Mouse (Mus musculus) forebrain, embryonic 16.5 days (tissue): ENCODE measurements around the gene Pnpla1. TPM values are rescaled to one million over a fixed set of nuclear protein-coding genes. Genes with fewer than 3 reads are reported as not detected.
"Not testable (repeated sequence)": the region's sequence is repeated elsewhere in the genome, so short reads cannot be mapped to it uniquely, and the experiment has no call there.

ENCODE experiments used
- ATAC-seq: fragments of 200-750 bp; cut with Nextera tagmentation; 2 replicates; pipeline ENCODE4 v1.8.0; 2017; ENCODE audit warnings: mild to moderate bottlenecking, moderate library complexity
- H3K27ac ChIP-seq: fragments of 300-500 bp; sonication (generic); 2 replicates; pipeline ENCODE4 v1.5.1; 2014; ENCODE audit warnings: low read length, control low read depth
- H3K27me3 ChIP-seq: fragments of 300-500 bp; sonication (generic); replicated peaks from 2 replicates; pipeline ENCODE4 v1.6.1; 2014; ENCODE audit warnings: low read length; ENCODE audit not compliant: control insufficient read depth, insufficient read depth
- H3K36me3 ChIP-seq: fragments of 300-500 bp; sonication (generic); 2 replicates; pipeline ENCODE4 v1.6.1; 2014; ENCODE audit not compliant: control insufficient read depth, insufficient read depth
- H3K4me1 ChIP-seq: fragments of 300-500 bp; sonication (generic); replicated peaks from 2 replicates; pipeline ENCODE4 v1.6.1; 2014; ENCODE audit warnings: low read length; ENCODE audit not compliant: control insufficient read depth, insufficient read depth
- H3K4me2 ChIP-seq: fragments of 300-500 bp; sonication (generic); 2 replicates; pipeline ENCODE4 v1.6.1; 2014; ENCODE audit warnings: mild to moderate bottlenecking, low read length, control low read depth
- H3K4me3 ChIP-seq: fragments of 300-500 bp; sonication (generic); replicated peaks from 2 replicates; pipeline ENCODE4 v1.5.1; 2014; ENCODE audit warnings: mild to moderate bottlenecking, low read length, control low read depth
- H3K9ac ChIP-seq: fragments of 300-500 bp; sonication (generic); replicated peaks from 2 replicates; pipeline ENCODE4 v1.6.1; 2014; ENCODE audit warnings: low read depth, low read length, control low read depth
- H3K9me3 ChIP-seq: fragments of 300-500 bp; sonication (generic); 2 replicates; pipeline ENCODE4 v1.6.1; 2016; ENCODE audit warnings: low read length; ENCODE audit not compliant: control insufficient read depth
- WGBS: fragments of 180-500 bp; shearing (Covaris S2); extraction: QIAGEN DNeasy Blood & Tissue Kit; methylation state at CpG from one replicate; pipeline ENCODE4 v1.1.7; 2014; 5-methylcytosine and 5-hydroxymethylcytosine counted together
- polyA plus RNA-seq: library from polyadenylated mRNA; unstranded; fragments of >200 nt; fragmentation: Nextera tagmentation; extraction: Ambion mirVana; gene quantifications from 2 replicates; pipeline ENCODE4 v1.2.1, GENCODE M21; 2015

Gene Pnpla1
- polyA plus RNA-seq, 1 experiment from 2014 or later: not detected

GRCm38 (mm10) chr17:28834676-28835075, 23.5 kb upstream of the Pnpla1 start:
- no peak for ATAC-seq
- Histone ChIP-seq H3K27me3 (no peaks in the 10 kb centered on the region), H3K4me3 (no peak overlapping the region), H3K27ac (no peak overlapping the region), H3K4me1 (no peaks in the 10 kb centered on the region), H3K4me2 (no peak overlapping the region), H3K36me3 (peaks cover 30% of the 10 kb centered on the region), H3K9me3 (peaks cover 4% of the 10 kb centered on the region; the same call in 1 of the 2 replicates), H3K9ac (no peak overlapping the region)
- WGBS: 90% methylated on average over 10 of the region's 10 CpGs

- Histone ChIP-seq H3K36me3 (peaks cover 21% of the 10 kb centered on the region), H3K4me3 (no peak overlapping the region), H3K4me1 (no peaks in the 10 kb centered on the region), H3K9me3 (peaks cover 4% of the 10 kb centered on the region; the same call in 1 of the 2 replicates), H3K9ac (no peak overlapping the region), H3K27ac (no peak overlapping the region), H3K4me2 (no peak overlapping the region), H3K27me3 (no peaks in the 10 kb centered on the region)
- ATAC-seq: no peak
- WGBS: 92% methylated on average over 7 of the region's 7 CpGs
Measured at GRCm38 (mm10) chr17:28837840-28838239, 20.4 kb upstream of the Pnpla1 start.

GRCm38 (mm10) chr17:28841947-28842346, 16.3 kb upstream of the Pnpla1 start:
- not testable (repeated sequence) for H3K4me2 ChIP-seq, H3K27me3 ChIP-seq, H3K9me3 ChIP-seq, H3K4me3 ChIP-seq, H3K9ac ChIP-seq, H3K27ac ChIP-seq, ATAC-seq, H3K4me1 ChIP-seq
- H3K36me3 ChIP-seq: peaks cover 13% of the 10 kb centered on the region
- 98% methylated on average over 4 of the region's 4 CpGs for WGBS

- no peak overlapping the region for H3K27ac ChIP-seq
- H3K4me3 ChIP-seq: no peak overlapping the region
- no peaks in the 10 kb centered on the region for H3K4me1 ChIP-seq
- peaks cover 4% of the 10 kb centered on the region; the same call in 1 of the 2 replicates for H3K36me3 ChIP-seq
- no peak overlapping the region for H3K4me2 ChIP-seq
- no peak overlapping the region for H3K9ac ChIP-seq
- peaks cover 4% of the 10 kb centered on the region; the same call in 1 of the 2 replicates for H3K9me3 ChIP-seq
- no peaks in the 10 kb centered on the region for H3K27me3 ChIP-seq
- ATAC-seq: no peak
- 87% methylated on average over 5 of the region's 5 CpGs for WGBS
Measured at GRCm38 (mm10) chr17:28843665-28844064, 14.5 kb upstream of the Pnpla1 start.

GRCm38 (mm10) chr17:28846974-28847617, 11.1 kb upstream of the Pnpla1 start:
- Histone ChIP-seq H3K9me3 (no peaks in the 10 kb centered on the region), H3K4me3 (no peak overlapping the region), H3K36me3 (no peaks in the 10 kb centered on the region), H3K27me3 (no peaks in the 10 kb centered on the region), H3K27ac (no peak overlapping the region), H3K4me2 (no peak overlapping the region), H3K9ac (no peak overlapping the region), H3K4me1 (no peaks in the 10 kb centered on the region)
- ATAC-seq: no peak
- 66% methylated on average over 11 of the region's 11 CpGs for WGBS

GRCm38 (mm10) chr17:28850511-28850910, 7.7 kb upstream of the Pnpla1 start:
- Histone ChIP-seq H3K9me3 (0 out of 2 replicates have a peak, but pooled peaks cover 3% of the 10 kb centered on the region), H3K27me3 (no peaks in the 10 kb centered on the region), H3K4me1 (no peaks in the 10 kb centered on the region), H3K4me2 (no peak overlapping the region), H3K36me3 (no peaks in the 10 kb centered on the region), H3K27ac (no peak overlapping the region), H3K9ac (no peak overlapping the region), H3K4me3 (no peak overlapping the region)
- WGBS: 98% methylated on average over 5 of the region's 5 CpGs
- ATAC-seq: no peak

- no peak overlapping the region for H3K9ac ChIP-seq
- H3K4me1 ChIP-seq: no peaks in the 10 kb centered on the region
- H3K9me3 ChIP-seq: peaks cover 10% of the 10 kb centered on the region
- no peaks in the 10 kb centered on the region for H3K27me3 ChIP-seq
- no peaks in the 10 kb centered on the region for H3K36me3 ChIP-seq
- no peak overlapping the region for H3K4me3 ChIP-seq
- H3K4me2 ChIP-seq: no peak overlapping the region
- 87% methylated on average over 7 of the region's 7 CpGs for WGBS
- H3K27ac ChIP-seq: no peak overlapping the region
- ATAC-seq: no peak
Measured at GRCm38 (mm10) chr17:28854377-28854776, 3.8 kb upstream of the Pnpla1 start.

GRCm38 (mm10) chr17:28855166-28855885, 2.9 kb upstream of the Pnpla1 start:
- Histone ChIP-seq H3K9me3 (peaks cover 10% of the 10 kb centered on the region), H3K4me3 (no peak overlapping the region), H3K9ac (no peak overlapping the region), H3K4me1 (no peaks in the 10 kb centered on the region), H3K36me3 (no peaks in the 10 kb centered on the region), H3K4me2 (no peak overlapping the region), H3K27me3 (no peaks in the 10 kb centered on the region), H3K27ac (no peak overlapping the region)
- 84% methylated on average over 9 of the region's 9 CpGs for WGBS
- ATAC-seq: no peak

GRCm38 (mm10) chr17:28856030-28856429, 2.2 kb upstream of the Pnpla1 start:
- Histone ChIP-seq H3K4me3 (no peak overlapping the region), H3K4me1 (no peaks in the 10 kb centered on the region), H3K27me3 (no peaks in the 10 kb centered on the region), H3K27ac (no peak overlapping the region), H3K9me3 (peaks cover 10% of the 10 kb centered on the region), H3K36me3 (no peaks in the 10 kb centered on the region), H3K9ac (no peak overlapping the region), H3K4me2 (no peak overlapping the region)
- no peak for ATAC-seq
- 55% methylated on average over 3 of the region's 3 CpGs for WGBS
